Mouse (Mus musculus) cerebellum, adult 2 months (tissue): ENCODE measurements at regions not wholly inside any gene's neighbourhood (a gene's known extent, or its start where the extent isn't known, plus 50 kb on each side); places are given as distances from the start of the nearest gene placed in this dataset.

ENCODE experiments used
- CTCF ChIP-seq: fragments of 200-500 bp; IDR thresholded peaks from 2 replicates; pipeline ENCODE4 v1.5.1; 2011; ENCODE audit warnings: low read depth, mild to moderate bottlenecking, control low read depth, low read length, moderate library complexity, borderline replicate concordance; ENCODE audit not compliant: insufficient read depth
- POLR2A ChIP-seq: fragments of 200-500 bp; IDR thresholded peaks from 2 replicates; pipeline ENCODE4 v1.6.1; 2011; ENCODE audit warnings: low read length, control low read depth, borderline replicate concordance; ENCODE audit not compliant: insufficient read depth

GRCm38 (mm10) chr16:49409235-49409634 lies 289.8 kb upstream of the Ift57 start:
- no peak for TF ChIP-seq POLR2A
- TF ChIP-seq CTCF = no peak
